Mouse (Mus musculus) naive thymus-derived CD4-positive, alpha-beta T cell, adult 2 months (primary cell): Measurements from ENCODE around the gene Glud1.
A peak's percentile ranks its signal among the peaks of the same experiment; 100 is the strongest.
"Not testable (repeated sequence)": the region's sequence is repeated elsewhere in the genome, so short reads cannot be mapped to it uniquely, and the experiment has no call there.

Experiments
- DNase-seq: peaks from one replicate; pipeline ENCODE4 v3.0.0-alpha.2; 2011; ENCODE audit warnings: low read depth

Glud1 gene

GRCm38 (mm10) chr14:34353326-34353725 lies 42.8 kb downstream of the Glud1 start:
- DNase-seq, result no peak

- DNase-seq, result no peak
Observed at GRCm38 (mm10) chr14:34354456-34354855, 43.9 kb downstream of the Glud1 start.

GRCm38 (mm10) chr14:34355301-34355700 lies 44.8 kb downstream of the Glud1 start, which contains the start of gene Fam25c:
Gene Fam25c, minus strand, starts transcription at chr14:34355433.
- DNase-seq, result no peak

GRCm38 (mm10) chr14:34357671-34358455 lies 47.3 kb downstream of the Glud1 start:
- DNase-seq, result no peak

GRCm38 (mm10) chr14:34359676-34360244 lies 49.2 kb downstream of the Glud1 start:
- DNase-seq, result no peak

- no peak for DNase-seq
Observed at GRCm38 (mm10) chr14:34360251-34360650, 49.7 kb downstream of the Glud1 start.

- DNase-seq, result no peak
Observed at GRCm38 (mm10) chr14:34362135-34362534, 51.6 kb downstream of the Glud1 start.

GRCm38 (mm10) chr14:34362726-34363445 lies 52.4 kb downstream of the Glud1 start:
- DNase-seq, result peak; percentile 50

GRCm38 (mm10) chr14:34363490-34364253 lies 53.1 kb downstream of the Glud1 start:
- DNase-seq, result peak; percentile 44

- not testable (repeated sequence) for DNase-seq
Observed at GRCm38 (mm10) chr14:34364254-34365146, 54.0 kb downstream of the Glud1 start.

GRCm38 (mm10) chr14:34365147-34365507 lies 54.6 kb downstream of the Glud1 start:
- no peak for DNase-seq

GRCm38 (mm10) chr14:34370203-34370602 lies 59.7 kb downstream of the Glud1 start:
- DNase-seq, result no peak

GRCm38 (mm10) chr14:34370921-34371320 lies 60.4 kb downstream of the Glud1 start:
- DNase-seq, result no peak

GRCm38 (mm10) chr14:34371763-34372162 lies 61.2 kb downstream of the Glud1 start:
- no peak for DNase-seq

- DNase-seq, result no peak
Observed at GRCm38 (mm10) chr14:34372646-34373045, 62.1 kb downstream of the Glud1 start.

GRCm38 (mm10) chr14:34373581-34373980 lies 63.1 kb downstream of the Glud1 start:
- DNase-seq, result no peak

- no peak for DNase-seq
Observed at GRCm38 (mm10) chr14:34374577-34374976, 64.0 kb downstream of the Glud1 start, which contains the start of gene Sncg. Gene Sncg, minus strand, starts transcription at chr14:34374789.

GRCm38 (mm10) chr14:34375415-34375904 lies 64.9 kb downstream of the Glud1 start, which contains the start of gene Mmrn2:
Gene Mmrn2, plus strand, starts transcription at chr14:34375465.
- DNase-seq, result no peak

GRCm38 (mm10) chr14:34375941-34376340 lies 65.4 kb downstream of the Glud1 start:
- no peak for DNase-seq

GRCm38 (mm10) chr14:34377121-34377520 lies 66.6 kb downstream of the Glud1 start:
- no peak for DNase-seq
